ENCODE assay signal across 16 mouse cellular contexts in the genomic region with DNA sequence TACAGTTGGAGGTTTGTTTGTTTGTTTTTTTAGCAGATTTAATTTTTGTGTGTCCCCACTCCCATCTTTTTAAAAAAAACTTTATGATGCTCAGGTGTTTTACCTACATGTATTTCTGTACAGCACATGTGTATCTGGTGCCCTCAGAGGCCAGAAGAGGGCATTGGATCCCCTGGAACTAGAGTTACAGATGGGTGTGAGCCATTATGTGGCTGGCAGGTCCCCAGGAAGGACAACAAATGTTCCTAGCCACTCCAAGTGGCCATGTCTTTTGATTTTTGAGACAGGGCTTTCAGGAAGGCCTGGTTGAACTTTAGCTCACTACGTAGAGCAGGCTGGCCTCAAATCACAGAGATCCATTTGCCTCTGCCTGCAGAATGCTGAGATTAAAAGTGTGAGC.
DNase-seq lines count a peak whose midpoint lies in the region; ATAC-seq and TF ChIP-seq lines count a peak whose summit lies in the region.
"Had no signal": no experiment of that assay in that cellular context is flagged by ENCODE, and none has a peak within 500 bp of the region (broad histone marks: within the 10 kb centered on the region; RNA-seq: fewer than 3 reads in every experiment).

No protein-coding gene starts in this region.

- H3K4me1 ChIP-seq in intestine, postnatal 0 days (replicated peaks; ENCODE audit: control insufficient read depth, insufficient read depth, low read length): no peaks in the 10 kb centered on the region
- H3K4me1 ChIP-seq in intestine, embryonic 15.5 days (replicated peaks): no peaks in the 10 kb centered on the region
- H3K4me1 ChIP-seq: midbrain, embryonic 10.5 days; neural tube, embryonic 12.5 days had no signal

- H3K36me3 ChIP-seq in intestine, postnatal 0 days (ENCODE audit: control insufficient read depth, insufficient read depth): no peaks in the 10 kb centered on the region
- no peaks in the 10 kb centered on the region for H3K36me3 ChIP-seq in intestine, embryonic 15.5 days
- H3K36me3 ChIP-seq: embryonic facial prominence, embryonic 13.5 days; G1E; midbrain, embryonic 10.5 days; neural tube, embryonic 12.5 days had no signal

- DNase-seq in testis, postnatal 10 days (ENCODE audit: low spot score): peak; percentile 38
- DNase-seq in testis, postnatal 14 days (ENCODE audit: low spot score): no peak
- DNase-seq in gastrocnemius, postnatal 10 days: peak; percentile 41
- peak; percentile 36 for DNase-seq in lung, postnatal 14 days
- DNase-seq in cerebellum, adult 9-10 months: no peak
- no peak for DNase-seq in left cerebral cortex, postnatal 14 days (ENCODE audit: low spot score in 2 of 2)
- DNase-seq: adrenal gland, postnatal 14 days; cerebellum, adult 8-10 months; right cerebral cortex, postnatal 4 days had no signal

- H3K4me2 ChIP-seq in intestine, postnatal 0 days (replicated peaks; ENCODE audit: low read depth): no peak overlapping the region
- H3K4me2 ChIP-seq in intestine, embryonic 15.5 days (replicated peaks): no peak overlapping the region
- H3K4me2 ChIP-seq: embryonic facial prominence, embryonic 13.5 days; neural tube, embryonic 12.5 days had no signal

- no peaks in the 10 kb centered on the region for H3K27me3 ChIP-seq in intestine, postnatal 0 days (replicated peaks; ENCODE audit: control insufficient read depth, insufficient read depth, low read length)
- H3K27me3 ChIP-seq in intestine, embryonic 15.5 days (replicated peaks): no peaks in the 10 kb centered on the region
- H3K27me3 ChIP-seq: embryonic facial prominence, embryonic 13.5 days; neural tube, embryonic 12.5 days had no signal

- TF ChIP-seq CTCF in intestine, postnatal 0 days (IDR thresholded peaks at IDR 0.05; ENCODE audit: low read depth): peak; percentile 44

- intact Hi-C loops in left cerebral cortex, postnatal 14 days (cut with DNase I): no loop called here

- H3K9me3 ChIP-seq in intestine, postnatal 0 days (ENCODE audit: control insufficient read depth): no peaks in the 10 kb centered on the region
- H3K9me3 ChIP-seq in intestine, embryonic 15.5 days: no peaks in the 10 kb centered on the region
- H3K9me3 ChIP-seq: embryonic facial prominence, embryonic 13.5 days; G1E; midbrain, embryonic 10.5 days; neural tube, embryonic 12.5 days had no signal

- no peak overlapping the region for H3K9ac ChIP-seq in intestine, postnatal 0 days (ENCODE audit: low read depth, low read length)
- no peak overlapping the region for H3K9ac ChIP-seq in intestine, embryonic 15.5 days
- H3K9ac ChIP-seq: embryonic facial prominence, embryonic 13.5 days; neural tube, embryonic 12.5 days had no signal

- H3K27ac ChIP-seq in intestine, postnatal 0 days (ENCODE audit: low read depth, low read length): no peak overlapping the region
- H3K27ac ChIP-seq in intestine, embryonic 15.5 days: no peak overlapping the region
- H3K27ac ChIP-seq: embryonic facial prominence, embryonic 13.5 days; midbrain, embryonic 10.5 days; neural tube, embryonic 12.5 days had no signal

- no peak for ATAC-seq in intestine, postnatal 0 days
- ATAC-seq in intestine, embryonic 15.5 days: no peak
- ATAC-seq: forebrain, embryonic 16.5 days had no signal

- H3K4me3 ChIP-seq in intestine, postnatal 0 days (ENCODE audit: low read depth, low read length): no peak overlapping the region
- no peak overlapping the region for H3K4me3 ChIP-seq in intestine, embryonic 15.5 days (replicated peaks)
- H3K4me3 ChIP-seq: embryonic facial prominence, embryonic 13.5 days; midbrain, embryonic 10.5 days; neural tube, embryonic 12.5 days had no signal

- WGBS in intestine, postnatal 0 days: 92% methylated on average over 1 of the region's 1 CpGs
- WGBS in intestine, embryonic 15.5 days: 93% methylated on average over 1 of the region's 1 CpGs

Comparison
In these comparisons a context has a peak if more than half of its experiments do, and no peak if none do; other contexts are left out.
1. DNase-seq: peak in testis, postnatal 10 days (single experiment), gastrocnemius, postnatal 10 days (single experiment) and lung, postnatal 14 days (single experiment); none in testis, postnatal 14 days (single experiment), cerebellum, adult 9-10 months (single experiment) and left cerebral cortex, postnatal 14 days (0 of 2).